Mouse (Mus musculus) embryonic facial prominence, embryonic 15.5 days (tissue): Measurements from ENCODE around the gene Elobl. TPM values are rescaled to one million over a fixed set of nuclear protein-coding genes. Genes with fewer than 3 reads are reported as not detected.
A peak's percentile ranks its signal among the peaks of the same experiment; 100 is the strongest.
"Not testable (repeated sequence)": the region's sequence is repeated elsewhere in the genome, so short reads cannot be mapped to it uniquely, and the experiment has no call there.

Source experiments
- ATAC-seq: fragments of 200-750 bp; cut with Nextera tagmentation; 2 replicates; pipeline ENCODE4 v1.8.0; 2017; ENCODE audit warnings: low read depth, moderate TSS enrichment; ENCODE audit not compliant: insufficient number of reproducible peaks, low FRiP score, low TSS enrichment
- H3K27ac ChIP-seq: fragments of 300-500 bp; sonication (generic); replicated peaks from 2 replicates; pipeline ENCODE4 v1.5.1; 2015; ENCODE audit warnings: mild to moderate bottlenecking, inconsistent platforms
- H3K27me3 ChIP-seq: fragments of 300-500 bp; sonication (generic); 2 replicates; pipeline ENCODE4 v1.6.1; 2015; ENCODE audit warnings: inconsistent platforms
- H3K36me3 ChIP-seq: fragments of 300-500 bp; sonication (generic); 2 replicates; pipeline ENCODE4 v1.6.1; 2015; ENCODE audit warnings: mild to moderate bottlenecking, inconsistent platforms
- H3K4me1 ChIP-seq: fragments of 300-500 bp; sonication (generic); 2 replicates; pipeline ENCODE4 v1.6.1; 2015; ENCODE audit warnings: inconsistent platforms
- H3K4me2 ChIP-seq: fragments of 300-500 bp; sonication (generic); replicated peaks from 2 replicates; pipeline ENCODE4 v1.6.1; 2015; ENCODE audit warnings: mild to moderate bottlenecking, inconsistent platforms
- H3K4me3 ChIP-seq: fragments of 300-500 bp; sonication (generic); replicated peaks from 2 replicates; pipeline ENCODE4 v1.5.1; 2015; ENCODE audit warnings: mild to moderate bottlenecking, inconsistent platforms
- H3K9ac ChIP-seq: fragments of 300-500 bp; sonication (generic); 2 replicates; pipeline ENCODE4 v1.6.1; 2015; ENCODE audit warnings: inconsistent platforms
- H3K9me3 ChIP-seq: fragments of 300-500 bp; sonication (generic); replicated peaks from 2 replicates; pipeline ENCODE4 v1.6.1; 2016; ENCODE audit warnings: inconsistent platforms
- WGBS: fragments of 180-500 bp; shearing (Covaris S2); methylation state at CpG from one replicate; pipeline ENCODE4 v1.1.7; 2015; 5-methylcytosine and 5-hydroxymethylcytosine counted together
- polyA plus RNA-seq: library from polyadenylated mRNA; unstranded; fragments of >200 nt; fragmentation: Nextera tagmentation; extraction: Ambion mirVana; gene quantifications from 2 replicates; pipeline ENCODE4 v1.2.1, GENCODE M21; 2015

Gene Elobl
- polyA plus RNA-seq, 1 experiment from 2014 or later = not detected

DNA sequence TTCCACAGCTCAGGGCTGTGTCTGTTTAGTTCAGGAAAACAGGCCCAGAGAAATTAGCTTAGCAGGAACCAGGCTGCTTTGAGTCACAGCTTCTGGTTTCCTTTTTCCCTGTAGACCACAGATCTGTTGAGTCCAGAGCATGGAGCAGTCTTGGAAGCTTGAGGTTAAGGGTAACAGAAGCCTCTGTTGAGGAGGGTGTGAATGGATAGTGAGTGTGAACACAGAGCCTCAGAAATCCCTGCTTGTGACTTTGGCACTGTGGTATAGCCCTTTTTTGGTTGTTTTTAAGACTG is 33.7 kb upstream of the Elobl start:
- no peaks in the 10 kb centered on the region for H3K36me3 ChIP-seq
- no peak overlapping the region for H3K27ac ChIP-seq
- ATAC-seq = no peak
- H3K4me1 ChIP-seq = peaks cover 28% of the 10 kb centered on the region
- H3K4me3 ChIP-seq = peak overlapping the region; percentile 56
- H3K9ac ChIP-seq = no peak overlapping the region
- no peaks in the 10 kb centered on the region for H3K9me3 ChIP-seq
- H3K27me3 ChIP-seq = peaks cover 14% of the 10 kb centered on the region
- H3K4me2 ChIP-seq = peak overlapping the region; percentile 72

GRCm38 (mm10) chr11:88999723-89000526 is 33.2 kb upstream of the Elobl start:
- Histone ChIP-seq H3K4me1 (peaks cover 28% of the 10 kb centered on the region), H3K9ac (peak overlapping the region; percentile 43; the same call in 1 of the 2 replicates), H3K36me3 (no peaks in the 10 kb centered on the region), H3K9me3 (no peaks in the 10 kb centered on the region), H3K4me2 (peak overlapping the region; percentile 72), H3K27me3 (peaks cover 14% of the 10 kb centered on the region), H3K27ac (0 out of 2 replicates have a peak overlapping the region, but pooled peaks have one; percentile 22), H3K4me3 (peak overlapping the region; percentile 56)
- WGBS = 31% methylated on average over 33 of the region's 33 CpGs
- no peak for ATAC-seq

DNA sequence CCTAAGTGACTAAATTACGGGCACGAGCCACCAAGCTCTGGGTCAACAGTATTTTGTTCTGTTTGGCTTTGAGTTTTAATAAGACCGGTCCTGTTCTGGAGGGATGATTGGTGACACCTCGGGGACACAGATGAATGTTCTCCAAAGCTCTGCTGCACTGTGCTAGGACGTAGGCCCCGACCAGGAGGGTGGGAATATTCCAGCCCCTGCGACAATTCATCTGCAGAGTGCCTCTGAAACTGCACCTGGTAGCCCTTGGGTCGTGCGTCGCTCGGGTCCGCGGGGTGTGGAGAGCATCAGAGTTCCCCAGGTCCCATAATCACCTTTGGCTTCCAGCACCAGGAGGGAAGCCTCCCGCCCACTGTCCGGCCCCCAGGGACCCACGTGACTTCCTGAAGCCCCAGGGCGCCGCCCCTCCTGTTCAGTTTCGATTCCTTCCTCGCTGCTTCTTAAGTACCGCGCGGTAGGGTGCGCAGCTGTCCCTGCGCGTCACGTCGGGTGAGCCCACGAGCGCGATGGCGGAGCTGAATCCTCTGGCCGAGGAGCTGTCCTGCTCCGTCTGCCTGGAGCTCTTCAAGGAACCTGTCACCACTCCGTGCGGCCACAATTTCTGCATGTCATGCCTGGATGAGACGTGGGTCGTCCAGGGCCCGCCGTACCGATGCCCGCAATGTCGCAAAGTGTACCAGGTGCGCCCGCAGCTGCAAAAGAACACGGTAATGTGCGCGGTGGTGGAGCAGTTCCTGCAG is 32.4 kb upstream of the Elobl start, which contains the start of gene Trim25:
TSS of gene Trim25 (plus strand) at position 403 of the 749 bp plus-strand sequence.
- peak within 1 kb of the TSS; percentile 28; the same call in 1 of the 2 replicates for H3K27ac ChIP-seq
- H3K9me3 ChIP-seq = no peaks in the 10 kb centered on the region
- WGBS = 3% methylated on average over 48 of the region's 48 CpGs
- ATAC-seq = peak; percentile 78
- peak within 1 kb of the TSS; percentile 56 for H3K4me3 ChIP-seq
- no peaks in the 10 kb centered on the region for H3K36me3 ChIP-seq
- peaks cover 28% of the 10 kb centered on the region for H3K4me1 ChIP-seq
- H3K4me2 ChIP-seq = peak within 1 kb of the TSS; percentile 72
- H3K27me3 ChIP-seq = peaks cover 14% of the 10 kb centered on the region
- peak within 1 kb of the TSS; percentile 43; the same call in 1 of the 2 replicates for H3K9ac ChIP-seq

- H3K27ac ChIP-seq = no peak overlapping the region
- H3K4me1 ChIP-seq = peaks cover 28% of the 10 kb centered on the region
- H3K4me2 ChIP-seq = no peak overlapping the region
- H3K9me3 ChIP-seq = no peaks in the 10 kb centered on the region
- no peak overlapping the region for H3K9ac ChIP-seq
- no peak for ATAC-seq
- H3K27me3 ChIP-seq = peaks cover 14% of the 10 kb centered on the region
- 15% methylated on average over 3 of the region's 3 CpGs for WGBS
- H3K4me3 ChIP-seq = no peak overlapping the region
- no peaks in the 10 kb centered on the region for H3K36me3 ChIP-seq
Measured at GRCm38 (mm10) chr11:88998406-88998805, 31.7 kb upstream of the Elobl start.

GRCm38 (mm10) chr11:88997343-88997742 is 30.6 kb upstream of the Elobl start:
- not testable (repeated sequence) for ATAC-seq

DNA sequence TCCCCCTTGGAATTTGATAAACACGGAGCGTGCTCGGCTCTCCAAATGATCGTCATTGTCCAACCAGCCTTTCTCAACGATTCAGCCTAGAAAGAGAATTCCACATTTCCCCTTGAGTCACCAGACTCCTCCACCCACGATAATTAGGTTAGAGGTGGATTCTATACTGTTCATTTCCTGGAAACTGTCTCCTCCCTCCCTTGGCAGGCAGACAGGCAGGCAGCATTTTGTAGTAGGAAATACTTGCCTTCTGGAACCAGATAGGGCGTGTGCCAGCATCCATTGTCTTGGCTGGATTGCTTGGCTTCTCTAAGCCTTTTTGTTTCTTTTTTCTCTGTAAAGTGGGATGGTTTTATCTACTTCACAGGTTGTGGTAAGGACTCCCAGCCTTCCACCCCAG is 29.7 kb upstream of the Elobl start:
- no peak overlapping the region for H3K9ac ChIP-seq
- H3K36me3 ChIP-seq = no peaks in the 10 kb centered on the region
- 43% methylated on average over 7 of the region's 7 CpGs for WGBS
- no peaks in the 10 kb centered on the region for H3K9me3 ChIP-seq
- H3K27ac ChIP-seq = peak overlapping the region; percentile 44; the same call in 1 of the 2 replicates
- H3K4me2 ChIP-seq = no peak overlapping the region
- no peak overlapping the region for H3K4me3 ChIP-seq
- H3K4me1 ChIP-seq = peaks cover 20% of the 10 kb centered on the region; the same call in 1 of the 2 replicates
- ATAC-seq = no peak
- H3K27me3 ChIP-seq = peaks cover 14% of the 10 kb centered on the region

More at GRCm38 (mm10) chr11:88997343-88997742, 30.6 kb upstream of the Elobl start:
- H3K27me3 ChIP-seq = peaks cover 14% of the 10 kb centered on the region
- H3K4me1 ChIP-seq = peaks cover 20% of the 10 kb centered on the region; the same call in 1 of the 2 replicates
- H3K9me3 ChIP-seq, H3K27ac ChIP-seq, H3K36me3 ChIP-seq, H3K4me2 ChIP-seq, H3K9ac ChIP-seq, H3K4me3 ChIP-seq: not testable (repeated sequence)
- 87% methylated on average over 5 of the region's 5 CpGs for WGBS

DNA sequence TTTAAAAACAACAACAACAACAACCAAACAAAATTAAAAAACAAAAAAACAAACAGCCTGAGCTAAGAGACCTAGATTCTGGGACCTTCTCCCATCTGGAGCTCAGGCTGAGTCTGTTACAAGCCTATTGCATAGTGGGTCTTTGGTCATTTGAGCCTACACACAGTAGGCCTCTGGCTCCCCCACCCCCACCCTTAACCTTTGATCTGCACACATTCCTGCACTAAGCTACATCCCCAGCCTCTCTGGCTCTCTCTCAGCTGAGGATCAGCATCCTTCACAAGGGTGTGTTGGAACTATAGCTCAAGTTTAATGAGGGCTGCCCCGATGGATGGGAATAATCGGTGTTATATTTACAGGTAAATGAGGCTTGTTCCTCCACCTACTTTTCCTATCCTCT is 28.9 kb upstream of the Elobl start:
- H3K27me3 ChIP-seq = peaks cover 14% of the 10 kb centered on the region
- ATAC-seq = no peak
- H3K4me1 ChIP-seq = peaks cover 20% of the 10 kb centered on the region; the same call in 1 of the 2 replicates
- H3K4me3 ChIP-seq = no peak overlapping the region
- no peak overlapping the region for H3K9ac ChIP-seq
- no peaks in the 10 kb centered on the region for H3K9me3 ChIP-seq
- H3K4me2 ChIP-seq = no peak overlapping the region
- 85% methylated on average over 2 of the region's 2 CpGs for WGBS
- no peak overlapping the region for H3K27ac ChIP-seq
- H3K36me3 ChIP-seq = peaks cover 7% of the 10 kb centered on the region

DNA sequence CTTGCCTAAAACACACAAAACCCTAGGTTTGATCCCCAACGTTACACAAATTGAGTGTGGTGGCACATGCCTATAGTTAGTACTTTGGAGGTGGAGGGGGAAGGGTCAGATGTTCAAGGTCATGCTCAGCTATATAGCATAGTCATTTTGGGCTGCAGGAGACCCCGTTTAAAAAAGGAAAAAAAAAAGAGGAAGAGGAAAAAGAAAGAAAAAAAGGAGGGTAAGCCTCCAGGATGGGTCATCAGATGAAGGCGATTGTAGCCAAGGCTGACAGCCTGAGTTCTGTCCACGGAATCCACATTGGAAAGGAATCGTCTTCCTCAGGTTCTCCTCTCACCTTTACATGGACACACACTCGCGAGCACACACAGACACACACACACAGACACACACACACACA is 27.8 kb upstream of the Elobl start:
- Histone ChIP-seq H3K4me1 (peaks cover 14% of the 10 kb centered on the region; the same call in 1 of the 2 replicates), H3K27me3 (peaks cover 8% of the 10 kb centered on the region; the same call in 1 of the 2 replicates), H3K36me3 (peaks cover 8% of the 10 kb centered on the region), H3K27ac (no peak overlapping the region), H3K4me2 (no peak overlapping the region), H3K4me3 (no peak overlapping the region), H3K9ac (no peak overlapping the region), H3K9me3 (no peaks in the 10 kb centered on the region)
- WGBS = 84% methylated on average over 7 of the region's 7 CpGs
- ATAC-seq = no peak

DNA sequence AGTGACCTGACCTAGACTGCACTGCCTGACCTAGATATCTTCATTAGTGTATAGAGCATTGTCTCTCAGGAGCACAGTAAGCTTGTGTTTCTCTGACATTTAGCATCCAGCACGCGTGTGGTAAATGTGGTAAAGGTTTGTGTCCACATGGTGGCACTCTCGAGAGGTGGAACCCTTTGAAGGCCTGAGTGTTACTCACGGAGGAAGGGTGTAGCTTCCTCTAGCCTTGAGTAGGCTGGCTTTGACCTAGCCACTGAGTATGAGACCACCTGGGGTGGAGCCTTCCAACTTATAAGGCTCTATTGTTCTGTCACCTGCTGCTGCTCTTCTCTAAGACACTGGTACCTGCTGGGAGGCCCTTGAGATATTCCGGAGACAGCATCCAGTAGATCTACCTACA is 26.9 kb upstream of the Elobl start:
- H3K36me3 ChIP-seq = peaks cover 8% of the 10 kb centered on the region
- no peak overlapping the region for H3K9ac ChIP-seq
- H3K4me3 ChIP-seq = no peak overlapping the region
- WGBS = 21% methylated on average over 5 of the region's 5 CpGs
- H3K9me3 ChIP-seq = no peaks in the 10 kb centered on the region
- ATAC-seq = no peak
- H3K4me2 ChIP-seq = no peak overlapping the region
- no peak overlapping the region for H3K27ac ChIP-seq
- 0 out of 2 replicates have a peak, but pooled peaks cover 7% of the 10 kb centered on the region for H3K4me1 ChIP-seq
- no peaks in the 10 kb centered on the region for H3K27me3 ChIP-seq

DNA sequence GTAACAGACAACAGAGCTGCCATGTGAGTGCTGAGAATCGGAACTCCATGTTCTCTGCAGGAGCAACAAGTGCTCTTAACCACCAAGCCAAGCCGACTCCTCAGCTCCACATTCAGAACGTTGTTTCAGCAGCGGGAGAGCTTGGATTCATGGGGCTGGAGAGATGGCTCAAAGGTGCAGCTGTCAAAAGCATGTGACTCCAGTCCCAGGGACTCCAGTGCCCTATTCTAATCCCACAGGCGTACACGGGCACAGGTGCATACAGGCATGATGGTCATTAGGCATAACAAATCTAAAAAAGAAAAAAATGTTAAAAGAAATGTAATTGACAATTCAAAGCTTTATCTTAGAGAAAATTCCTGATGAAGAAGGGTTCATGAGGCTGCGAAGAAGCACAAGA is 26.5 kb upstream of the Elobl start:
- Histone ChIP-seq H3K4me1 (0 out of 2 replicates have a peak, but pooled peaks cover 7% of the 10 kb centered on the region), H3K9ac (no peak overlapping the region), H3K9me3 (no peaks in the 10 kb centered on the region), H3K4me3 (no peak overlapping the region), H3K36me3 (peaks cover 12% of the 10 kb centered on the region), H3K27ac (no peak overlapping the region), H3K27me3 (no peaks in the 10 kb centered on the region), H3K4me2 (no peak overlapping the region)
- ATAC-seq = no peak
- WGBS = 52% methylated on average over 7 of the region's 7 CpGs

GRCm38 (mm10) chr11:88989530-88989929 is 22.8 kb upstream of the Elobl start:
- Histone ChIP-seq H3K9ac (no peak overlapping the region), H3K27me3 (no peaks in the 10 kb centered on the region), H3K4me3 (no peak overlapping the region), H3K4me1 (no peaks in the 10 kb centered on the region), H3K9me3 (no peaks in the 10 kb centered on the region), H3K36me3 (peaks cover 29% of the 10 kb centered on the region), H3K27ac (no peak overlapping the region), H3K4me2 (no peak overlapping the region)
- 65% methylated on average over 5 of the region's 5 CpGs for WGBS
- no peak for ATAC-seq
